Mouse (Mus musculus) liver, adult 2 months (tissue): ENCODE data around the gene Ifnl2.

Source experiments
- CTCF ChIP-seq: fragments of 200-500 bp; IDR thresholded peaks from 2 replicates; pipeline ENCODE4 v1.5.1; 2011; ENCODE audit warnings: low read depth, low read length, control low read depth
- POLR2A ChIP-seq: fragments of 200-500 bp; IDR thresholded peaks from 2 replicates; pipeline ENCODE4 v1.6.1; 2011; ENCODE audit warnings: low read length, control low read depth; ENCODE audit not compliant: insufficient read depth; ENCODE audit errors: extremely low read depth

DNA sequence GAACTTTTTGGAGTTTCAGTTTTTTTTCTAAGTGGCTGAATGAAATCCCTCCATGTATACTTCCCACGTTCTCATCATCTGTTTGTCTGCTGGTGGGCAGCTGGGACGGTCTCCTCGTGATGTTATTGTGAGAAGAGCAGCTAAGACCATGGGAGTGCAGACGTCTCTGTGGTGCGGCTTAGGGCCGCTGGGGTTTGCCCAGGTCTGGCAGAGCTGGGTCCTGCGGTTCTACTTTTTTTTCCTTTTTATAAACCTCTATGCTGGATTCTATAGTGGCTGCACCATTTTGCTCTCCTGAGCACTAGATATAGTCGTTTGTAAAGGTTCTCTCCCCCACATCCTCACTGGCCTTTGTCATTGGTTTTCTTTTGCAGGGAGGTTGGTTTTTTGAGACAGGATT lies 1.2 kb upstream of the Ifnl2 start:
- TF ChIP-seq CTCF (no peak), POLR2A (no peak)
